Mouse (Mus musculus) brain, embryonic 18.5 days (tissue): ENCODE data around the gene Gm11564.
A peak's percentile ranks its signal among the peaks of the same experiment; 100 is the strongest.
"Not testable (repeated sequence)": the region's sequence is repeated elsewhere in the genome, so short reads cannot be mapped to it uniquely, and the experiment has no call there.

Experiments used
- DNase-seq: peaks from one replicate; pipeline ENCODE4 v3.0.0-alpha.2; 2012; ENCODE audit warnings: low read depth, low spot score

Gm11564 gene

DNA sequence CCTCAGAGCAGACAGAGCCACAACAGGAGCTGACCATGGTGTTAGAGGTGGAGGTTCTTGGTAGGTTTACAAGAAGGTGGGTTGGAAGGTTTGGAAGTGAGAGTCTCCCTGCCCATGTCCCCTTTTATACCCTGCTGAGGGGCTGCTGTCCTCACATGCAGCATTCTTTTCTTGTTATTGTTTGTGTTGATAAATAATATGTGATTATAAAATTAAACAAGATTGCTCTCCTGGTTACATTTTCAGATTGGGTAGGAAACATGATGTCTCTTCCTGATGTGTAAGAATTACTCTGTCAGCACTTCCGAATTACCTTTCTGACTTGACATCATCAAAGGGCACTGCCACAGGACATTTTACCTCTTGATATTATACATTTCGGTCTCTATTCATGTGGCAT is at the start of gene Gm11564:
Gene Gm11564 (minus strand): TSS at position 101 of the 400 bp plus-strand sequence.
- DNase-seq = not testable (repeated sequence)

DNA sequence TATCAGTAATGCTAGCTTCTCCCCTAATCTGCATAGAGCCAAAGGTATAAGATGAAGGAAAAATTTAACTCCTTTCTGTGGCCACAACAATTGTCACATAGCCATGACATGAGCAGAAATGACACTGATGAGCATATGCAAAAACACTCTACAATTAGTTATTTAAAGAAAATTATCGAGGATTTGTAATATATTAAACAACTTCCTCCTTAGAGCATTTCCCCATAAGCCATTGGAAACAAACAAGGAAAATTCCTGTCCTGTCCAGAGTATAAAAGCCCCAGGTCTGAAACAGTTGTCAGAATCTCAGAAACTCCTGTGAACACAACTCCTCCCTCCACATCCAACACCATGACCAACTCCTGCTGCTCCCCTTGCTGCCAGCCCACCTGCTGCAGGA is 48.7 kb upstream of the Gm11564 start, which contains the start of gene Gm11559:
Gene Gm11559 (plus strand): TSS at position 301 of the 400 bp plus-strand sequence.
- DNase-seq = not testable (repeated sequence)

DNA sequence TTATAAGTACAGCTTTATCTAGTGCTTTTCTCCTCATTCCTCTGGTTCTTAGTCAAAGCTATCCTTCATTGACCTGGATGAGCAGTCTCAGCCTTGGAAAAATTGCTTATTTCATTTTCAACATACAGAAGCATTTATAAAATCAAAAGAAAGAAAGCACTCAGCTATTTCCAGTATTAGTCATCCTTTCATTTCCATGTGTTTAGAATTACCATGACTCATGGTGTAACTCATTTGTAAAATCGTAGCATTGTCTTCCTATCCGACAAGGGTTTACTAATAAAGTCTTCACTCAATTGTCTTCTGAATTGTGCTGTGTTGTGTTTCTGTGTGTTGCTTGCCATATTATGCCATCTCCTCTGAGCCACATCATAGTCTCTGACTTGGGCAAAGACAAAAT is 43.3 kb upstream of the Gm11564 start:
- no peak for DNase-seq

DNA sequence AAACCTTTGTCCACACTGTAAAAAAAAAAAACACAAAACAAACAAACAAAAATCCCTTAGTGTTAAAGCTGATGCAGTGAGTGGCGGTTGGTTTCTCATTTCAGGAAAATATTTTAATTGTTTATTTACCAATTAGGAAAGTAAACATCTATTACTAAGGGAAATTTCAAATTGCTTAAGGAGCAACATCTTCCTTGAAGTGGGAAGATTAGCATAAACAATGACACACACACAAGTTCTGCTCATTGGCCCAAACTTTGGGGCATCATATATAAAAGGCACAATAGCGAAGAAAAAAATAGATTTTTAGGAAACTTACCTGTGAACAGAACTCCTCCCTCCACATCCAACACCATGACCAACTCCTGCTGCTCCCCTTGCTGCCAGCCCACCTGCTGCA is 42.2 kb upstream of the Gm11564 start, which contains the start of gene Gm11568:
Gene Gm11568 (plus strand): TSS at position 301 of the 400 bp plus-strand sequence.
- no peak for DNase-seq

GRCm38 (mm10) chr11:99854121-99854520 is 38.7 kb upstream of the Gm11564 start:
- peak; percentile 28 for DNase-seq

GRCm38 (mm10) chr11:99851508-99851907 is 36.0 kb upstream of the Gm11564 start, which contains the start of gene Krtap4-16:
Krtap4-16 (minus strand) TSS chr11:99851608.
- no peak for DNase-seq

GRCm38 (mm10) chr11:99846746-99847145 is 31.3 kb upstream of the Gm11564 start:
- DNase-seq = no peak

DNA sequence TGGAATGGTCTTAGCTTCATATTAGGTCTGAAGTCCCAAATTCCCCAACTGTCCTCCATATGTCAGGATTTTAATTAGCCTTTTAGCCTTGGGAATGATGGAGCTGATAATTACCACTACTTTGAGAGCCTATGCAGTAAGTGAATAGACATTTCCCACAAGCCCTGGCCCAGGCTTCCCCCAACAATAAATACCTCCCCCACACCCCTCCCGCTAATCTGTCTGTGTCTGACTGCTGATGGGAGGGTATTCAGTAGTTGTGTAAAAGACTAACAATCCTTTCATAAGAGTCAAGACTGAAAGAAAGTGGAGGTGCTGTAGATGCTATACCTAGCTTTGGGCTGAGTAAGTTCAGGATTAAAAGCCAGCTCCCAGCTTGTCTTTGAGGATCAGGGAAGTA is 26.7 kb upstream of the Gm11564 start:
- no peak for DNase-seq

- DNase-seq = no peak
Measured at GRCm38 (mm10) chr11:99837966-99838365, 22.5 kb upstream of the Gm11564 start, which contains the start of gene 2300003K06Rik. 2300003K06Rik (minus strand) TSS chr11:99838066.

DNA sequence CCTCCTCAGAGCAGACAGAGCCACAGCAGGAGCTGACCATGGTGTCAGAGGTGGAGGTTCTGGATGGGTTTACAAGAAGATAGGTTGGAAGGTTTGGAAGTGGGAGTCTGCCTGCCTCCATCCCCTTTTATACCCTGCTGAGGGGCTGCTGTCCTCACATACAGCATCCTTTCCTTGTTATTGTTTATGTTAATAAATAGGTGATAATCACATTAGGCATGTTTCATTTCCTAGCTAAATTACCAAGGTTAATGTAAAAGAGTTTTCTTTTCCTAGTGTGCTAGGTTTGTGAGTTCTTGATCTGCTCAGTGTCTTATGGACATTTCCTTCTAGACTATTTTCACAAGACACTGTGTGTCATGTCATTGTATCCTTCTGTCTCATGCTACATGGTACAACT is 5.7 kb downstream of the Gm11564 start, which contains the start of gene Krtap4-13:
Gene Krtap4-13 (minus strand): TSS at position 101 of the 400 bp plus-strand sequence.
- DNase-seq = not testable (repeated sequence)

DNA sequence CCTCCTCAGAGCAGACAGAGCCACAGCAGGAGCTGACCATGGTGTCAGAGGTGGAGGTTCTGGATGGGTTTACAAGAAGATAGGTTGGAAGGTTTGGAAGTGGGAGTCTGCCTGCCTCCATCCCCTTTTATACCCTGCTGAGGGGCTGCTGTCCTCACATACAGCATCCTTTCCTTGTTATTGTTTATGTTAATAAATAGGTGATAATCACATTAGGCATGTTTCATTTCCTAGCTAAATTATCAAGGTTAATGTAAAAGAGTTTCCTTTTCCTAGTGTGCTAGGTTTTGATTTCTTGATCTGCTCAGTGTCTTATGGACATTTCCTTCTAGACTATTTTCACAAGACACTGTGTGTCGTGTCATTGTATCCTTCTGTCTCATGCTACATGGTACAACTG is 11.1 kb downstream of the Gm11564 start, which contains the start of gene Gm11554:
Gene Gm11554 (minus strand): TSS at position 101 of the 400 bp plus-strand sequence.
- DNase-seq = not testable (repeated sequence)

DNA sequence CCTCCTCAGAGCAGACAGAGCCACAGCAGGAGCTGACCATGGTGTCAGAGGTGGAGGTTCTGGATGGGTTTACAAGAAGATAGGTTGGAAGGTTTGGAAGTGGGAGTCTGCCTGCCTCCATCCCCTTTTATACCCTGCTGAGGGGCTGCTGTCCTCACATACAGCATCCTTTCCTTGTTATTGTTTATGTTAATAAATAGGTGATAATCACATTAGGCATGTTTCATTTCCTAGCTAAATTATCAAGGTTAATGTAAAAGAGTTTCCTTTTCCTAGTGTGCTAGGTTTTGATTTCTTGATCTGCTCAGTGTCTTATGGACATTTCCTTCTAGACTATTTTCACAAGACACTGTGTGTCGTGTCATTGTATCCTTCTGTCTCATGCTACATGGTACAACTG is 16.6 kb downstream of the Gm11564 start, which contains the start of gene Gm11569:
Gene Gm11569 (minus strand): TSS at position 101 of the 400 bp plus-strand sequence.
- DNase-seq = not testable (repeated sequence)

DNA sequence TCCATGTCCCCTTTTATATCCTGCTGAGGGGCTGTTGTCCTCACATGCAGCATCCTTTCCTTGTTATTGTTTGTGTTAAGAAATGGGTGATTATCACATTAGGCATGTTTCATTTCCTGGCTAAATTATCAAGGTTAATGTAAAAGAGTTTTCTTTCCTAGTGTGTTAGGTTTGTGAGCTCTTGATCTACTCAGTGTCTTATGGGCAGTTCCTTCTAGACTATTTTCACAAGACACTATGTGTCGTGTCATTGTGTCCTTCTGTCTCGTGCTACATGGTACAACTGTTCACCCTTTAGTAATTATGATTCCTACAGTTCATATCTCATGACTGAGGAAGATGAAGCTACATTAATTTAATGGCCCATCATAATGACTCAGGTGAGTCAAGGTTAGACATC is 22.1 kb downstream of the Gm11564 start, which contains the start of gene Gm11596:
Gene Gm11596 (minus strand): TSS at position 101 of the 400 bp plus-strand sequence.
- no peak for DNase-seq

GRCm38 (mm10) chr11:99784900-99785299 is 30.6 kb downstream of the Gm11564 start, which contains the start of gene Krtap4-9:
Krtap4-9 (plus strand) TSS chr11:99785200.
- DNase-seq = not testable (repeated sequence)

DNA sequence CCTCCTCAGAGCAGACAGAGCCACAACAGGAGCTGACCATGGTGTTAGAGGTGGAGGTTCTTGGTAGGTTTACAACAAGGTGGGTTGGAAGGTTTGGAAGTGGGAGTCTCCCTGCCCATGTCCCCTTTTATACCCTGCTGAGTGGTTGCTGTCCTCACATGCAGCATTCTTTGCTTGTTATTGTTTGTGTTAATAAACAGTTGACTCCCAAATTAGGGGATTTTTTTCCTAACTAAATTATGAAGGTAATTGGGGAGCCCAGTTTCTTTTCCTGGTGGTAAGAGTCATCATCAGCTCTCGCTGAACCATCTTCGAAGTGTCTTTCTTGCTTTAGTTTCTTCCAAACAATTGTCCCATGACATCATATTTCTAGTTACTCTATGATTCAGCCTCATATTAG is 34.9 kb downstream of the Gm11564 start, which contains the start of gene Krtap4-8:
Gene Krtap4-8 (minus strand): TSS at position 101 of the 400 bp plus-strand sequence.
- no peak for DNase-seq

- DNase-seq = no peak
Measured at GRCm38 (mm10) chr11:99778401-99778800, 37.1 kb downstream of the Gm11564 start.

DNA sequence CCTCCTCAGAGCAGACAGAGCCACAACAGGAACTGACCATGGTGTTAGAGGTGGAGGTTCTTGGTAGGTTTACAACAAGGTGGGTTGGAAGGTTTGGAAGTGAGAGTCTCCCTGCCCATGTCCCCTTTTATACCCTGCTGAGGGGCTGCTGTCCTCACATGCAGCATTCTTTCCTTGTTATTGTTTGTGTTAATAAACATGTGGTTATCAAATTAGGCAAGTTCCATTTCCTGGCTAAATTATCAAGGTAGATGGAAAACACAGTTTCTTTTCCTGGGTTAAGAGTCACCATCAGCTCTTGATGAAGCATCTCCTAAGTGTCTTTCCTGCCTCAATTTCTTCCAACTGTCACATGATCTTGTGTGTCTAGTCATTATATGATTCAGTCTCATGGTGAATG is 42.7 kb downstream of the Gm11564 start, which contains the start of gene Gm11595:
Gene Gm11595 (minus strand): TSS at position 101 of the 400 bp plus-strand sequence.
- not testable (repeated sequence) for DNase-seq

DNA sequence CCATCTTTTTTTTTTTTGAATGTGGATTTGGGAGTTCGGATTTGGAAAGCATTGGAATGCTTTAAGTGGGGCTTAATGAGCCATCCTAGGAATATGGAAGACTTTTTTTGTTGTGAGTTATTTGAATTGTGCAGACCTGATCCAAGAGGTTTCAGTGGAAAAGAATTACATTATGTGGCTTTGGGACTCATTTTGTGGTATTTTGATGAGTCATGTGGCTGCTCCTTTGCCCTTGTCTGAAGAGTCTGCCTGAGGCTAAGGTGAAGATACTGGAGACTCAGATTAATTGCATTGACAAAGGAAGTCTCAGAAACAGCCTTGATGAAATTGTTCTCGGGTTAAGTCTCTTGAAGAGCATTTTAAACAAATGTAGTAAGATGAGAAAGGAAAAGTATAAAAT is 47.1 kb downstream of the Gm11564 start:
- DNase-seq = no peak
